Mouse (Mus musculus): Measurements from ENCODE around the gene Olfr1062.

GRCm38 (mm10) chr2:86413950-86414349, 12.6 kb downstream of the Olfr1062 start, which contains the start of gene Olfr1061:
- TF ChIP-seq CTCF (IDR thresholded peaks at IDR 0.05; ENCODE audit: low read depth) (no peak), EP300 (IDR thresholded peaks at IDR 0.05; ENCODE audit: low read depth) (no peak)

All from heart, postnatal 0 days (tissue).